8 mouse cellular contexts compared by ENCODE assay signal in the genomic region with DNA sequence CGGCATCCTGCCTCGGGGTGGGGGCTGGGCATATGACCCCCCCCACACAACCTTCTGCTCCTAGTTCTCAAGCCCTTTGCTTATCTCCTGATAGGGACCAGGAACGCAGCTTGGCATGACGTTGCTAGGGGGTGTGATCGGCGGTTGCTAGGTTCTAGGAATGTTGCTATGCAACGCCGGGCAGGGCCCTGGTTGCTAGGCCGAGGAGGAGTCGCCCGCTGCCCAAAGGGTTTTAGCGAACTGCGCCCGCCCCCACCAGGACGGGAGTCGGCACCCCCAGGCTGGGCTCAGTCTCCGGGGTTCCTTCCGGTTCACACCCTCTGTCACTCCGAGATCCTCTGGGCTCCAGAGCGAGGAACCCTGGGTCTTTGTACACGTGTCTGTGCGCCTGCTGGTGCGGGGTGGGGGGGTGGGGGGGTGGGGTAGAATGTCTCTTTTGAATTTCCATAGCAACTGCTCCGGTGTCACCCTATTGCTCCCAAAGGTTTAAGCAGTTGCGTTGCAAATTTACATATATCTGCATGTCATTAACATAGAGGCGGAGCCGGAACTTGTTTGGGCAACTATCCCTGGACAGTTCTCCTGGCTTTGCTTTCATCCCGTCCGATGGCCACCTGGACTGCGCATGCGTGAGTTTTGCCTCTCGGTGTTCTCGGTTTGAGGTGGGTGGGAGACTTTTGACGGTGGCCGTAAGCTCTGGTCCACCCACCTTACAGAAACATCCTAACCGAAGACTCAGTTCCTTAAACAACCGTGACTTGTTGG. TPM values are rescaled to one million over a fixed set of nuclear protein-coding genes. Genes with fewer than 3 reads are reported as not detected.
DNase-seq lines count a peak whose midpoint lies in the region; ATAC-seq lines count a peak whose summit lies in the region.

No protein-coding gene starts in this region.

- peak overlapping the region; percentile 71 for H3K27ac ChIP-seq in hindbrain, embryonic 16.5 days (ENCODE audit: low read depth, low read length)

- DNase-seq in ZHBTc4 (ENCODE audit: low read depth, low spot score) = peak; percentile 92
- peak; percentile 74 to 77 for DNase-seq in cerebellum, postnatal 14 days
- DNase-seq in frontal cortex, postnatal 25 days (ENCODE audit: low spot score in 2 of 2) = peak; percentile 68 to 69
- DNase-seq in left cerebral cortex, adult 11 months (ENCODE audit: low spot score) = peak; percentile 79
- DNase-seq in lung, postnatal 14 days = peak; percentile 54
- DNase-seq in retina, embryonic 14.5 days (ENCODE audit: low spot score) = peak; percentile 84
- peak; percentile 54 to 68 for DNase-seq in urinary bladder, postnatal 36 days (ENCODE audit: low spot score in 2 of 2)

- peak; percentile 85 for ATAC-seq in hindbrain, embryonic 16.5 days

- peaks cover 14% of the 10 kb centered on the region for H3K4me1 ChIP-seq in hindbrain, embryonic 16.5 days (ENCODE audit: control insufficient read depth, insufficient read depth, low read depth, low read length)

- peak overlapping the region; percentile 86 for H3K4me2 ChIP-seq in hindbrain, embryonic 16.5 days (ENCODE audit: low read length)

- no peaks in the 10 kb centered on the region for H3K36me3 ChIP-seq in hindbrain, embryonic 16.5 days (ENCODE audit: control insufficient read depth, insufficient read depth, low read length)

- H3K9ac ChIP-seq in hindbrain, embryonic 16.5 days (ENCODE audit: low read depth, low read length) = peak overlapping the region; percentile 63

- H3K4me3 ChIP-seq in hindbrain, embryonic 16.5 days (ENCODE audit: low read length) = peak overlapping the region; percentile 41

- H3K27me3 ChIP-seq in hindbrain, embryonic 16.5 days (replicated peaks; ENCODE audit: control insufficient read depth, insufficient read depth, low read length) = no peaks in the 10 kb centered on the region

- no peaks in the 10 kb centered on the region for H3K9me3 ChIP-seq in hindbrain, embryonic 16.5 days (ENCODE audit: control insufficient read depth, low read length)

- under 1% methylated on average over 28 of the region's 37 CpGs for WGBS in hindbrain, embryonic 16.5 days

RNA-seq across cellular contexts. Expression of a gene that starts 24.3 kb away (rescaled TPM):
- 13.4 and 14.9 TPM in 2 replicates for polyA plus RNA-seq in hindbrain, embryonic 16.5 days (2015; fragmentation: Nextera tagmentation; extraction: Ambion mirVana)

RNA-seq across cellular contexts. Expression of a gene that starts 31.3 kb away (rescaled TPM):
- polyA plus RNA-seq in hindbrain, embryonic 16.5 days (2015; fragmentation: Nextera tagmentation; extraction: Ambion mirVana) = not detected in 2 replicates

Comparison
In these comparisons a context has a peak if more than half of its experiments do, and no peak if none do; other contexts are left out.
1. Peak in every context shown above with its lines: DNase-seq, ATAC-seq, H3K4me3 ChIP-seq and H3K27ac ChIP-seq.